Mouse (Mus musculus): Measurements from ENCODE around the gene Fstl4. TPM values are rescaled to one million over a fixed set of nuclear protein-coding genes. Genes with fewer than 3 reads are reported as not detected.
A peak's percentile ranks its signal among the peaks of the same experiment; 100 is the strongest.

The Fstl4 gene
- total RNA-seq, 2 experiments from 2014 or later: 44.1 to 47.2 TPM

DNA sequence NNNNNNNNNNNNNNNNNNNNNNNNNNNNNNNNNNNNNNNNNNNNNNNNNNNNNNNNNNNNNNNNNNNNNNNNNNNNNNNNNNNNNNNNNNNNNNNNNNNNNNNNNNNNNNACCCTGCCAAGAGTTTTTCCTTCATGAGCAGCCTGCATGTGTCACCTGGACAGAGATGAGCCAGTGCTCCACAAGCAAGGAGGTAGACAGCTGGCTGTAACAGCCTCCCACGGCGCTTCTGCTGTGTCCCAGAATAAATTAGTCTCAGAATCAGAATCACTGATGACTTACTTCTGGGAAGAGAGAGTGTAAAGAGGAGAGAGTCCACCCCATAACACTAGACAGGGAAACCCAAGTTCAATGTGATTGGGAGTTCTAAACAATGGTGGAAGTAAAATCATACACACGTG, 464.6 kb downstream of the Fstl4 start:
- Histone ChIP-seq H3K4me3 (no peak overlapping the region), H3K27ac (no peak overlapping the region)
- DNase-seq (ENCODE audit: extremely low spot score in 1 of 2, low spot score in 2 of 2): peak; percentile 41 to 60
- no peak for TF ChIP-seq CTCF (IDR thresholded peaks at IDR 0.05)
- intact Hi-C loops (cut with DNase I): no loop called here

DNA sequence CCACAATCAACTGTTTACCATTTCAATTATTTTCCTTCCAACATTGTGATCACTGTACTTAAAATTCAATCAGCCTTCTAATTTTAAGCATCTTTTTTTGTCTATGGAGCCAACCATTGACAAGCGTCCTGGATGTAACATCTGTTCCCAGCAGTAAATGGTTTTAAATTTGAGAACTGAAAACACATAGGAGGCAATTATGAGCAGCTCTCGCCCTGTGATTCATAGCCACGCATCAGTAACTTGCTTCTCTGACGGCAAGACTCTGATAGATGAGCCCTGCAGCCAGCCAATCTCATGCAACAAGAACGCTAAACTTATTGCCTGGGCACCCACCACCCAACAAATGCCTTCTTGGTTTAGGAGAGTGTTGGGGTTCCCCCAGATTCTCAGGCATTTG, 467.4 kb downstream of the Fstl4 start:
- DNase-seq (ENCODE audit: extremely low spot score in 1 of 2, low spot score in 2 of 2): no peak
- intact Hi-C loops (cut with DNase I): no loop called here
- Histone ChIP-seq H3K27ac (no peak overlapping the region), H3K4me3 (no peak overlapping the region)
- TF ChIP-seq CTCF (IDR thresholded peaks at IDR 0.05): no peak

DNA sequence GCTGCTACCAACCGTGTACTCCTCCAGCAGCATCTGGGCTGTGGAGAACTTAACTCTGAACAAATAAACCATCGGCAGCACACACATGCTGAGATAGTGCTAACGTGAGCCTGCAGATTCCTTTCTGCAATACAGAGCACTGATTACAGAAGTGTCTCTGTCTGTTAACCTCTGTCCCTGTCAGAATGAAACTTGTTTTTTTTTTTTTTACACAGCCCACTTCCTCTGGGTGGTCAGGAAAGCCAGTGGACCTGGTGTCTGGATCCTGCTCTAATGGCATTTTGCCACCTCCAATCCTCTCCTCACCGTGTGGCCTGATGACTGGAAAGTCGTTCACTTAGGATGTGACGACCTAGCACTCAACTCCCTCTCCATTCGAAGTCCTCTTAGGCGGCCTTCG, 469.2 kb downstream of the Fstl4 start:
- Histone ChIP-seq H3K27ac (no peak overlapping the region), H3K4me3 (no peak overlapping the region)
- intact Hi-C loops (cut with DNase I): no loop called here
- no peak for DNase-seq (ENCODE audit: extremely low spot score in 1 of 2, low spot score in 2 of 2)
- no peak for TF ChIP-seq CTCF (IDR thresholded peaks at IDR 0.05)
